Mouse (Mus musculus) E14TG2a.4 (cell line): ENCODE results near the gene Tex29.

Experiments
- CTCF ChIP-seq: conservative IDR thresholded peaks from 2 replicates; pipeline ENCODE4 v1.5.1; 2014; ENCODE audit warnings: low read length
- NANOG ChIP-seq: IDR thresholded peaks from 2 replicates; pipeline ENCODE4 v1.6.1; 2014; ENCODE audit warnings: borderline replicate concordance, low read length, mixed read lengths
- POU5F1 ChIP-seq: IDR thresholded peaks from 2 replicates; pipeline ENCODE4 v1.6.1; 2014; ENCODE audit warnings: low read length, borderline replicate concordance

DNA sequence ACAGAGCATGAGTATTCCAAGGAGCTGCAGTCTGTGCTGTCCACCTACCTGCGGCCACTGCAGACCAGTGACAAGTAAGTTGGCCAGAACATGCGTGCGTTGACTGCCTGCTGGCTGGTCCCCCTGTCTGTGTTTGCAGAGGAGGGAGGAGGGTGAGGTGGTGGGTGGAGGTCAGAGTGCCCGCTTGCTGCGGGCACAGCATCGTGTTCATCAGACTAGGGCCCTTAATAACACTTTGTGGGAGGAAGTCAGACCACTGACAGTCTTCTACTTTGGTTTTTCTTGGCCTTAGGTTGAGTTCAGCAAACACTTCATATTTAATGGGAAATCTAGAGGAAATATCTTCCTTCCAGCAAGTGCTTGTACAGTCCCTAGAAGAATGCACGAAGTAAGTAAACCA lies 39.8 kb upstream of the Tex29 start:
- TF ChIP-seq CTCF (no peak), POU5F1 (no peak), NANOG (no peak)
